Mouse (Mus musculus): ENCODE measurements around the gene Ttc27. TPM values are rescaled to one million over a fixed set of nuclear protein-coding genes. Genes with fewer than 3 reads are reported as not detected.

Gene Ttc27
- polyA plus RNA-seq, 1 experiment from 2014 or later: 15.0 TPM

- no peaks in the 10 kb centered on the region for H3K4me1 ChIP-seq
- H3K36me3 ChIP-seq: no peaks in the 10 kb centered on the region
- no peaks in the 10 kb centered on the region for H3K27me3 ChIP-seq (replicated peaks)
- H3K4me2 ChIP-seq: no peak overlapping the region
- H3K27ac ChIP-seq (replicated peaks): no peak overlapping the region
- H3K4me3 ChIP-seq (replicated peaks): no peak overlapping the region
- 56% methylated on average over 16 of the region's 16 CpGs for WGBS
- no peak for ATAC-seq (ENCODE audit: low FRiP score)
- H3K9me3 ChIP-seq (replicated peaks): no peaks in the 10 kb centered on the region
- no peak overlapping the region for H3K9ac ChIP-seq (replicated peaks)
These were observed 186.1 kb downstream of the Ttc27 start for GRCm38 (mm10) chr17:74903411-74904331.

- no peaks in the 10 kb centered on the region for H3K4me1 ChIP-seq
- no peak overlapping the region for H3K27ac ChIP-seq (replicated peaks)
- H3K36me3 ChIP-seq: no peaks in the 10 kb centered on the region
- H3K4me2 ChIP-seq: no peak overlapping the region
- no peaks in the 10 kb centered on the region for H3K9me3 ChIP-seq (replicated peaks)
- no peaks in the 10 kb centered on the region for H3K27me3 ChIP-seq (replicated peaks)
- no peak overlapping the region for H3K4me3 ChIP-seq (replicated peaks)
- no peak for ATAC-seq (ENCODE audit: low FRiP score)
- no peak overlapping the region for H3K9ac ChIP-seq (replicated peaks)
- 94% methylated on average over 1 of the region's 1 CpGs for WGBS
These were observed 186.8 kb downstream of the Ttc27 start for GRCm38 (mm10) chr17:74904332-74904687.

- no peak for ATAC-seq (ENCODE audit: low FRiP score)
- 92% methylated on average over 3 of the region's 3 CpGs for WGBS
- Histone ChIP-seq H3K4me3 (replicated peaks) (no peak overlapping the region), H3K36me3 (no peaks in the 10 kb centered on the region), H3K27me3 (replicated peaks) (no peaks in the 10 kb centered on the region), H3K9ac (replicated peaks) (no peak overlapping the region), H3K27ac (replicated peaks) (no peak overlapping the region), H3K4me1 (no peaks in the 10 kb centered on the region), H3K9me3 (replicated peaks) (no peaks in the 10 kb centered on the region), H3K4me2 (no peak overlapping the region)
These were observed 187.4 kb downstream of the Ttc27 start for GRCm38 (mm10) chr17:74904956-74905355.

- Histone ChIP-seq H3K4me1 (no peaks in the 10 kb centered on the region), H3K27me3 (replicated peaks) (no peaks in the 10 kb centered on the region), H3K27ac (replicated peaks) (no peak overlapping the region), H3K4me2 (no peak overlapping the region), H3K9ac (replicated peaks) (no peak overlapping the region), H3K4me3 (replicated peaks) (no peak overlapping the region), H3K9me3 (replicated peaks) (no peaks in the 10 kb centered on the region), H3K36me3 (no peaks in the 10 kb centered on the region)
- no peak for ATAC-seq (ENCODE audit: low FRiP score)
- 91% methylated on average over 2 of the region's 2 CpGs for WGBS
These were observed 195.5 kb downstream of the Ttc27 start for GRCm38 (mm10) chr17:74912995-74913394.

Other genes with a start within 250 kb of the Ttc27 start
- 56.1 and 56.2 TPM in 2 replicates for gene Yipf4, start 228.2 kb upstream of the Ttc27 start, polyA plus RNA-seq (2015; fragmentation: Nextera tagmentation; extraction: Ambion mirVana)
- 80.0 and 81.9 TPM in 2 replicates for gene Birc6, start 189.4 kb upstream of the Ttc27 start, polyA plus RNA-seq (2015; fragmentation: Nextera tagmentation; extraction: Ambion mirVana)

Data from neural tube, embryonic 15.5 days (tissue).